Mouse (Mus musculus) left cerebral cortex, postnatal 4 days (tissue): ENCODE measurements around the gene Apba2. TPM values are rescaled to one million over a fixed set of nuclear protein-coding genes. Genes with fewer than 3 reads are reported as not detected.
A peak's percentile ranks its signal among the peaks of the same experiment; 100 is the strongest.

Source experiments
- DNase-seq: peaks from one replicate; pipeline ENCODE4 v3.0.0-alpha.2; 2022
- intact Hi-C: fragments of 180-260 bp; cut with DNase I; formaldehyde crosslinking; loops from one replicate; pipeline ENCODE4 v1.15.1; 2025
- total RNA-seq, 2 experiments: library from RNA; stranded (reverse); gene quantifications; 2 replicates each; pipeline ENCODE4 v1.2.3; 2021

Gene Apba2
- total RNA-seq: 100 to 1,000 TPM; 204 to 211 TPM

- DNase-seq: peak; percentile 80
- intact Hi-C loops: loop anchor here (2.0 to 10.0 kb wide), 4 partner anchors 109 to 239 kb away; partner anchors contain the start of genes Mcee and Mphosph10
These were observed at the start of gene Apba2 for GRCm38 (mm10) chr7:64501536-64502270. Gene Apba2, plus strand, starts transcription at chr7:64501706.

GRCm38 (mm10) chr7:64451861-64452382 is 49.6 kb upstream of the Apba2 start:
- intact Hi-C loops: no loop called here
- no peak for DNase-seq

GRCm38 (mm10) chr7:64452471-64453222 is 48.9 kb upstream of the Apba2 start:
- intact Hi-C loops: no loop called here
- peak; percentile 94 for DNase-seq

GRCm38 (mm10) chr7:64456176-64456575 is 45.3 kb upstream of the Apba2 start:
- DNase-seq: peak; percentile 48

GRCm38 (mm10) chr7:64456676-64457075 is 44.8 kb upstream of the Apba2 start:
- peak; percentile 66 for DNase-seq
- intact Hi-C loops: loop anchor here (5.0 kb wide), 1 partner anchor 41 kb away; no protein-coding TSS in a partner anchor

More at GRCm38 (mm10) chr7:64456176-64456575, 45.3 kb upstream of the Apba2 start:
- intact Hi-C loops: loop anchor here (5.0 kb wide), 1 partner anchor 41 kb away; no protein-coding TSS in a partner anchor

- intact Hi-C loops: loop anchor here (5.0 kb wide), 1 partner anchor 39 kb away; no protein-coding TSS in a partner anchor
- DNase-seq: no peak
These were observed 43.7 kb upstream of the Apba2 start for GRCm38 (mm10) chr7:64457811-64458210.

GRCm38 (mm10) chr7:64497438-64497837 is 4.1 kb upstream of the Apba2 start:
- intact Hi-C loops: loop anchor here (5.0 kb wide), 1 partner anchor 40 kb away; no protein-coding TSS in a partner anchor
- no peak for DNase-seq

GRCm38 (mm10) chr7:64502271-64503180 is 1.0 kb downstream of the Apba2 start:
- peak; percentile 50 for DNase-seq
- intact Hi-C loops: loop anchor here (5.0 to 10.0 kb wide), 2 partner anchors 132 to 225 kb away; no protein-coding TSS in a partner anchor

- intact Hi-C loops: loop anchor here (5.0 to 10.0 kb wide), 2 partner anchors 131 to 224 kb away; no protein-coding TSS in a partner anchor
- no peak for DNase-seq
These were observed 2.1 kb downstream of the Apba2 start for GRCm38 (mm10) chr7:64503641-64504040.

- peak; percentile 94 for DNase-seq
- intact Hi-C loops: loop anchor here (5.0 to 10.0 kb wide), 2 partner anchors 130 to 223 kb away; no protein-coding TSS in a partner anchor
These were observed 3.3 kb downstream of the Apba2 start for GRCm38 (mm10) chr7:64504691-64505231.

- intact Hi-C loops: loop anchor here (10.0 kb wide), 1 partner anchor 129 kb away; no protein-coding TSS in a partner anchor
- DNase-seq: no peak
These were observed 4.1 kb downstream of the Apba2 start for GRCm38 (mm10) chr7:64505571-64505970.

- intact Hi-C loops: loop anchor here (10.0 kb wide), 1 partner anchor 126 kb away; no protein-coding TSS in a partner anchor
- no peak for DNase-seq
These were observed 7.3 kb downstream of the Apba2 start for GRCm38 (mm10) chr7:64508826-64509225.

- intact Hi-C loops: loop anchor here (10.0 kb wide), 1 partner anchor 125 kb away; no protein-coding TSS in a partner anchor
- peak; percentile 75 for DNase-seq
These were observed 8.4 kb downstream of the Apba2 start for GRCm38 (mm10) chr7:64509911-64510310.

- intact Hi-C loops: no loop called here
- peak; percentile 81 for DNase-seq
These were observed 9.2 kb downstream of the Apba2 start for GRCm38 (mm10) chr7:64510526-64511210.

- intact Hi-C loops: no loop called here
- no peak for DNase-seq
These were observed 12.1 kb downstream of the Apba2 start for GRCm38 (mm10) chr7:64513621-64514020.

GRCm38 (mm10) chr7:64515280-64515679 is 13.8 kb downstream of the Apba2 start:
- intact Hi-C loops: no loop called here
- no peak for DNase-seq

GRCm38 (mm10) chr7:64515891-64516290 is 14.4 kb downstream of the Apba2 start:
- no peak for DNase-seq
- intact Hi-C loops: no loop called here

GRCm38 (mm10) chr7:64519091-64519490 is 17.6 kb downstream of the Apba2 start:
- intact Hi-C loops: no loop called here
- no peak for DNase-seq

- no peak for DNase-seq
- intact Hi-C loops: no loop called here
These were observed 18.0 kb downstream of the Apba2 start for GRCm38 (mm10) chr7:64519521-64519920.
